Mouse (Mus musculus): ENCODE measurements around the gene Tent4a. TPM values are rescaled to one million over a fixed set of nuclear protein-coding genes. Genes with fewer than 3 reads are reported as not detected.

The Tent4a gene
- polyA plus RNA-seq, 2 experiments from 2014 or later = 4.4 to 5.6 TPM

DNA sequence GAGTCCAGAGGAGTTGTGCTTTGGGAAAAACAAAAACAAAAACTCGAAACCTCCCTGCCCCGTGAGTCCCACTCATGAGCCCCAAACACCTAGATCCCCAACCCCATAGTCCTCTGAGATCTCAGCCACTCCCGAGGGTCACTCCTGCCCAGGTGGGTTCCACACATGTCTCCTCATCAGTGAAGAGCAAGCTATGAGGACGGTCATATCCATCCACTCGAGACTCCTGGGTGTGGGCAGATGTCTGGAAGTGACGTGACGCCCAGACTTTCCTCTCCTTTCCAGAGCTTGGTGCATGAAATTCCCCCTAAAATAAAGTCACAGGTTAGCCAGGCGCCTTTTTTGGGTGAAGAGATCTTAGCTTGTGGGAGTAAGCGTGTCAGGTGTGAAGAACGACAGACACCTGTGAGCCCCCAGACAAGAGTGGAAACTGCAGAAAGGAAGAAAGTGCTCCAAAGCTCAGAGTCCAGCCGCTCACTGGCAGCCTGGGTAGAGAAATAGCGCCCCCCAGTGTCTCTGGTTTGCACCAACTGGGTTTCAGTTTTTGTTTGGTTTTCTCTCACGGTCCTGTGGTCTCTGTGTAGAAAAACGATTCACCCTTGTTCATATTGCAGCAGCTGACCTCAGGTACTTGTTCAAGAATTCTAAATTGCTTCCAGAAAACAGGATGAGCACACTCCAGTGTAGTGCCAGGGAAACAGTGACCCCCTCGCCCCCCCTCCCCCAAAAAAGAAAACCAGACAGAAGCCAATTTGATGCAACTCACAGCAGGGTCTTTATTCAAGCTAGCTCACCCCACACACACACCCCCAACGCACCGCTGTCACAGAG, 73.6 kb downstream of the Tent4a start:
- ATAC-seq = no peak

DNA sequence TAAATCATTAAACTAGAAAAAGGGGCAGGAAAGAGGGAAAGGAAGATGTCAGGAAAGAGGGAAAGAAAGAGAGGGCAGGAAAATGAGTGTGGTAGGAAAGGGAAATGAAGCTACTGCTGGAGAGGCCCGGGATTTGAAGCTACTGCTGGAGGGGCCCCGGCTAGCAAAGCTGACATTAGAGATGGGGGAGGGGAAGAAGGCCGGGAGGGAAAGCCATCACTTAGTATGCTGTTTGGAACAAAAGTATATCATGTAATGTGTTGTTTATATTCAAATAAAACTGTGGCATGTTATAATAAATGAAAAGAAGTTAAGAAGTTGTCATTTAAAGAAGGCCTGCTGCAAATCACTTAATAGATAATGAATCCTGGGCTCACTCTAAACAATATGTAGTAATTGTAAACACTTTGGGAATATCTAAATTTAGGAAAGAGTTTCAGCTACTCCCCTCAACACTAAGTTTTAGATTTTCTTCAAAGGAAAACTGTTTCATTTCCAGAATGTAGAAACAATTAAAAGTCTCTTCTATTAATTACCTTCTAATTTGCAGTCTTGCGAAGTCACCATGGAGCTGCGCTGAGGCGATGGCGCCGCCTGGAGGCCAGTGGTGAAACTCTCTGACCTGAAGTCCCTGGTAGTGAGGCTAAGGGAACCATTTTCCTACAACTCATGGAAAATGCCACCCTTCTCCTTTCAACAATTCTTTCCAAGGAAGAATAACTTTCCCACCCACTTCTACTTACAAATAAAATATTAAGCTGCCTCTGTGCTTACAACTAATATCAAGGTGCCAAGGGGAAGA, 74.6 kb downstream of the Tent4a start:
- ATAC-seq = no peak

DNA sequence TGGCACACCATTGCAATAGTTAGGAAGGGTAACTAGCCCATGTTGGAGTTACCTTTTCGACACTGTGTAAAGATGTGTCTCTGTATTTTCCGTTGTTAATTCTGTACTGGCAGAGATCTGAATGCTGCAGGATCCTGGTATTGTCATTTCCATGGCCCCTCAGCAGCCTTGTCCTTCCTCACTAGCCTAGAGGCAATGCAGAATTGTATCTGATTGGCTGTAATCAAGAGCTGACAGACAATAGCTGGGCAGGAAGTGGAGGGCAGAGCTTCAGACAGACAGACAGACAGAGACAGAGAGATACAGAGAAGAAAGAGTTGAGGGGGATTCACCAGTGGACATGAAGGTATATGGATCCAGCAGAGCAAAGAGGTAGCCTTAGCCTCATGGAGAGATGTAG, 75.5 kb downstream of the Tent4a start:
- ATAC-seq = no peak

DNA sequence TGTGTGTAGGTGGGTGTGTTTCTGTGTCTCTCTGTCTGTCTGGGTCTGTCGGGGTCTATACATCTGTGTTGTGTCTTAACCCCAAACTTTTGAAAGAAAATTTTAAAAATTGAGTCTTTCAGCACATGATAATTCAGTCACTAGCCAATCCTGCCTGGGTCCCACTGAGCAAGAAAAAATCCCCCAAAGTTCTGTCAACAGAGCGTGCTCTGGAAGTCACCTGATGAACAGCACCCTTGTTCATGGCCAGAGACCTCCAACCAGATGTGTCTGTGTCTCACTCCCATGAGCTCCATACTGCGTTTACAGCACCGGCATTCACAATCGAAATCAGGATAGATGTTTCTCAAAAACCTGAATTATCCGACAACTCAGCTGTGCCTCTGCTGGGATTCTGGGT, 76.0 kb downstream of the Tent4a start:
- ATAC-seq = no peak

DNA sequence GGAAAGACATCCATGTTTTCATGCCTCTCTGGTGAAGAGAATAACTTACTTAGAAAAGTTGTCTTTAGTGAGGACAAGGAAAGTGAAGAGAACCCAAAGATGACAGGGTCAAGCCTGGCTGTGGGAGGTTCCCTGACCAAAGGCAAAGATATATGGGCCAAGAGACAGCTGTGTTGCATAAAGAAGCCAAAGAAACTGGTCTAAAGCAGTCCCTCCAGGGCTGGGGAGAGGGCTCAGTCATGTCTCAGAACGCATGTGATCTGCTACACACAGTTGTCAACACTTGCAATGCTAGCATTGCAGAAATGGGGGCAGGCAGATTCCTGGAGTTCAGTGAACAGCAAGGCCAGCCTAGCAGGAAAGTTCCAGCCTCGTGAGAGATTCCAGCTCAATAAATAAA, 77.3 kb downstream of the Tent4a start:
- no peak for ATAC-seq

DNA sequence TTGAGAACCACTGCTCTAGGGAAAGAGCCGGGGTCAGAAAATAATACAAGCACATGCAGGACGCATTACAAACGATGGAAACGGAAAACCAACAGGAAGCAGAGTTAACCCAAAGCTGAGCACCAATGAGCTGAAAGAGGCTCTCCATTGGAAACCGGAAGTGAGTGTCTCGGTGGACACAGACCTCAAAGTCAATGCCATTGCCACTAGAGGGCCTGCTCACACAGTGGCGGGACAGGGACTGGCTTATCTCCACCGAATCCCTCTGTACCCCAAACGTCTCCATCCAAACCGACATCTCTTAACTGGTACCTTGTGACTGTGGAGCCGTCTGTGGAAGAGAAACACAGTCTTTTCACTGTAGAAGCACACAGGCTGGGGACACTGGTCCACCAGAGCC, 77.8 kb downstream of the Tent4a start:
- no peak for ATAC-seq

DNA sequence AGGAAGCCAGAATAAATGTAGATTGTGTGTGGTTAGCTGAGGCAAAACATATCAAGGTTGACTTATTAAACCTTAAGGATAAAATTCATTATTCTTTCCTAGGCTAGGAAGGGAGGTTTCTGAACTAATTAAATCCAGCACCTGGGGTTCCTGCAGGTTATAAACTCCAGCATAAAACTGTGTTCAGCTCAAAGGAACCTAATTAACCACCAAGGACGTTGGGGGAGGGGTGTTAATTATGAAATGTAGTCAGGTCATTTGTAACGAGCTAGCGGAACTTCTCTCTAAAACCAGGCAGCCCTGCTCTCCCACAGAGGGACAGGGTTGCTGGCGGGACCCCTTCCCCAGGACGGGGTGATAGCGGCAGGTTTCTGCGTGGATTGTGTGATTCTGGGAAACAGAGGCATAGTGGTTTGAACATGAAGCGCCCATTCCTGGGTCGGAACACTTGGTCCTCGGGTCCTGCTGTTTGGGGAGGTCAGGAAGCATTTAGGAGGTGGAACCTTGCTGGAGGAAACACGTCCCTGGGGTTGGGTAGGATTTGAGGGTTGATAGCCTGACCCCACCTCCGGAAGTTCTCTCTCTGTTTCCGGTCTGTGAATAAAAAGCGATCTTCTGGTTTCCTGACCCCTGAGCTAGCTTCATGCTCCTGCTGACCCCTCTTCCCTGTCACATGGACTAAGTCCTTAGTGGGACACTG, 78.8 kb downstream of the Tent4a start:
- no peak for ATAC-seq

Other genes starting within 250 kb of the Tent4a start
- 10 to 100 TPM; 26.3 to 30.7 TPM for gene Nsun2, start 871 bp downstream of the Tent4a start, polyA plus RNA-seq (2017; shearing (Covaris generic))
- 1 to 10 TPM in 1 of 2 experiments, under 1 TPM in 1; 0.32 to 1.9 TPM for gene Srd5a1, start 76.8 kb upstream of the Tent4a start, polyA plus RNA-seq (2017; shearing (Covaris generic))
- not detected for gene Ube2ql1, start 205.3 kb upstream of the Tent4a start, polyA plus RNA-seq (2017; shearing (Covaris generic))

Measured in CD4-positive, CD25-positive, alpha-beta regulatory T cell, adult 4 months (primary cell).